Mouse (Mus musculus): ENCODE measurements at regions not wholly inside any gene's neighbourhood (a gene's known extent, or its start where the extent isn't known, plus 50 kb on each side); places are given as distances from the start of the nearest gene placed in this dataset.

DNA sequence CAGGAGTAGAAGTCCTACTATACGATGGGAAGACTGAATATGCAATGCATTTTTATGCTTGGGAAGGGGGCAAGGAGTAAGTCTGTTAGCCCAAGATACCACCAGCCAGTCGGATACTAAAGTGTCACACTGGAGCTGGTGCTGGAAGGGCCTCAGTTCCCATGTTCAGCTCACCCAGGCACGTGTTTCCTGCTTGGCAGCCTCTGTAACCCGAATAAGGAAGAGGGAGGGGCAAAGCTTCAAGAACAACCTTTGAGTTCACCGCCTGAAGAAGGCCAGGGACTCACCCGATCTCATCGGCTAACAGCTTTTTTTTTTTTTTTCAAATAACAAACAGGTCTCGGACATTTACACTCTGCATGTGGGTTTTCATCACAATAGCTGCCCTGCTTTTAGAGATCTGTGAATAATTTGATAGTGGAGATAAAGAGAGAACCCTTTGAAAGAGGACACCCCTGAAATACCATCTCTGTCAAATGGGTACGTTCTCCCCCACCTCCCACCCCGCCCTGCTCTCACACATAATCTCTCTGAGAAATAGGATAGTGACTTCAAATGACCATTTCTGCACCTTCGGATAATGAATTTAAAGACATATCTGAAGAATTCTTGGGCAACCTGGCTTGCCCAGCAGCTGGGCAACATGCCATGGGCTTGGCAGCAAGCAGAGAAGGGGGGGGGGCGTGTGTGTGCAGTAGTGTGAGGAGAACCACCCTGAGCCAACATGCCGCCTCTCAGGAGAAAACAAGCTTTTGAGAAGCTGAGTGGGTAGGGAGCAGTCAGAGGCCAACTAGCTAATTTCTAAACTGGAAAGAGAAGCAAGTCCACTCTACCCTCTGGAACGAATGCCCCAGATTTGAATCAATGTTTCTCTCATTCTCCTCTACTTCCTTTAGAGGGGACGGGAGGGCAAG lies 115.1 kb downstream of the Gm10260 start:
- H3K36me3 ChIP-seq (ENCODE audit: control insufficient read depth, insufficient read depth, low read length), result no peaks in the 10 kb centered on the region
- no peak overlapping the region for H3K27ac ChIP-seq (ENCODE audit: control insufficient read depth, insufficient read depth, low read depth, low read length)
- TF ChIP-seq POLR2A (IDR thresholded peaks at IDR 0.05; ENCODE audit: control insufficient read depth, low read depth, low read length) (no peak), CTCF (IDR thresholded peaks at IDR 0.05; ENCODE audit: control insufficient read depth, insufficient read depth, insufficient replicate concordance, low read depth, low read length) (no peak)
- H3K27me3 ChIP-seq (ENCODE audit: control insufficient read depth, insufficient read depth, low read length), result no peaks in the 10 kb centered on the region
- H3K4me3 ChIP-seq (ENCODE audit: control insufficient read depth, low read depth, low read length), result no peak overlapping the region
- no peaks in the 10 kb centered on the region for H3K4me1 ChIP-seq (ENCODE audit: control insufficient read depth, insufficient read depth, low read length)

- no peaks in the 10 kb centered on the region for H3K4me1 ChIP-seq (ENCODE audit: control insufficient read depth, insufficient read depth, low read length)
- H3K27me3 ChIP-seq (ENCODE audit: control insufficient read depth, insufficient read depth, low read length), result no peaks in the 10 kb centered on the region
- no peaks in the 10 kb centered on the region for H3K36me3 ChIP-seq (ENCODE audit: control insufficient read depth, insufficient read depth, low read length)
- TF ChIP-seq POLR2A (IDR thresholded peaks at IDR 0.05; ENCODE audit: control insufficient read depth, low read depth, low read length) (no peak), CTCF (IDR thresholded peaks at IDR 0.05; ENCODE audit: control insufficient read depth, insufficient read depth, insufficient replicate concordance, low read depth, low read length) (no peak)
- no peak overlapping the region; the same call in 1 of the 2 replicates for H3K27ac ChIP-seq (ENCODE audit: control insufficient read depth, insufficient read depth, low read depth, low read length)
- no peak overlapping the region for H3K4me3 ChIP-seq (ENCODE audit: control insufficient read depth, low read depth, low read length)
These were observed 120.2 kb downstream of the Gm10260 start for GRCm38 (mm10) chr13:97640236-97640635.

GRCm38 (mm10) chr13:97639656-97640055 lies 120.8 kb downstream of the Gm10260 start:
- H3K4me1 ChIP-seq (ENCODE audit: control insufficient read depth, insufficient read depth, low read length), result no peaks in the 10 kb centered on the region
- no peak for TF ChIP-seq CTCF (IDR thresholded peaks at IDR 0.05; ENCODE audit: control insufficient read depth, insufficient read depth, insufficient replicate concordance, low read depth, low read length)
- TF ChIP-seq POLR2A (IDR thresholded peaks at IDR 0.05; ENCODE audit: control insufficient read depth, low read depth, low read length), result no peak
- no peaks in the 10 kb centered on the region for H3K36me3 ChIP-seq (ENCODE audit: control insufficient read depth, insufficient read depth, low read length)

DNA sequence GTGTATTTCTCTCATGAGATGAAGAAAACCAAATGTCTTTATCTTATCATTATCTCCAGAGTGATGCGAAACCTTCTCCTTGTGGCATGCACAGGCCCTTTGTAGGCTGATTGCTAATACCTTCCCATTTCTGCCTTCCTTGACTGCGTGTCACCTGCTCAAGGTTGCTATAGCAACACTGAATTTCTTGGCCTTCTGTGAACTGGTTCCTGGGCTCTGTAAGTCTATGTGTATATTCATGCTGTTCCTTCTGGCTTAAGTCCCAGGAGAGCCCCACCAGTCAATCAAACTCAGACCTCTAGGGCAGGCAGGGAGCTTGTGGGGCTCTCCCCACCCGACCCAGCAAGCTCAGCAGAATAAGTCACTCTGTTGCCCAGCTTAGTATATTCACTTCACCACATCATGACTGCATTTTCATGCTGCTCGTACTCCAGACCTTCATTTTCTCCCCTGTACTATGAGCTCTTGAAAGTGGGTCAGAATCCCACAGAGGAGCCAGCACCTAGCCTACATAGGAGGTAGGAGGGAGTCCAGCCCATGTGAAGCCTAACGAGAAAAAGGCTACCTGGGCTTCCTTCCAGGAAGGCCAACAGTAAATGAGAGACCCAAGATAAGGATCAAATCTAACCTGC lies 121.9 kb downstream of the Gm10260 start:
- no peaks in the 10 kb centered on the region for H3K36me3 ChIP-seq (ENCODE audit: control insufficient read depth, insufficient read depth, low read length)
- no peak for TF ChIP-seq POLR2A (IDR thresholded peaks at IDR 0.05; ENCODE audit: control insufficient read depth, low read depth, low read length)
- TF ChIP-seq CTCF (IDR thresholded peaks at IDR 0.05; ENCODE audit: control insufficient read depth, insufficient read depth, insufficient replicate concordance, low read depth, low read length), result no peak
- no peak overlapping the region for H3K27ac ChIP-seq (ENCODE audit: control insufficient read depth, insufficient read depth, low read depth, low read length)
- no peak overlapping the region for H3K4me3 ChIP-seq (ENCODE audit: control insufficient read depth, low read depth, low read length)
- H3K4me1 ChIP-seq (ENCODE audit: control insufficient read depth, insufficient read depth, low read length), result no peaks in the 10 kb centered on the region
- no peaks in the 10 kb centered on the region for H3K27me3 ChIP-seq (ENCODE audit: control insufficient read depth, insufficient read depth, low read length)

More at GRCm38 (mm10) chr13:97639656-97640055, 120.8 kb downstream of the Gm10260 start:
- H3K27ac ChIP-seq (ENCODE audit: control insufficient read depth, insufficient read depth, low read depth, low read length), result peak overlapping the region; percentile 53
- H3K27me3 ChIP-seq (ENCODE audit: control insufficient read depth, insufficient read depth, low read length), result no peaks in the 10 kb centered on the region
- no peak overlapping the region for H3K4me3 ChIP-seq (ENCODE audit: control insufficient read depth, low read depth, low read length)

- no peak for TF ChIP-seq POLR2A (IDR thresholded peaks at IDR 0.05; ENCODE audit: control insufficient read depth, low read depth, low read length)
- Histone ChIP-seq H3K27ac (ENCODE audit: control insufficient read depth, insufficient read depth, low read depth, low read length) (no peak overlapping the region), H3K4me1 (ENCODE audit: control insufficient read depth, insufficient read depth, low read length) (no peaks in the 10 kb centered on the region), H3K36me3 (ENCODE audit: control insufficient read depth, insufficient read depth, low read length) (no peaks in the 10 kb centered on the region), H3K4me3 (ENCODE audit: control insufficient read depth, low read depth, low read length) (no peak overlapping the region), H3K27me3 (ENCODE audit: control insufficient read depth, insufficient read depth, low read length) (no peaks in the 10 kb centered on the region)
These were observed 122.9 kb downstream of the Gm10260 start for GRCm38 (mm10) chr13:97637506-97637905.

DNA sequence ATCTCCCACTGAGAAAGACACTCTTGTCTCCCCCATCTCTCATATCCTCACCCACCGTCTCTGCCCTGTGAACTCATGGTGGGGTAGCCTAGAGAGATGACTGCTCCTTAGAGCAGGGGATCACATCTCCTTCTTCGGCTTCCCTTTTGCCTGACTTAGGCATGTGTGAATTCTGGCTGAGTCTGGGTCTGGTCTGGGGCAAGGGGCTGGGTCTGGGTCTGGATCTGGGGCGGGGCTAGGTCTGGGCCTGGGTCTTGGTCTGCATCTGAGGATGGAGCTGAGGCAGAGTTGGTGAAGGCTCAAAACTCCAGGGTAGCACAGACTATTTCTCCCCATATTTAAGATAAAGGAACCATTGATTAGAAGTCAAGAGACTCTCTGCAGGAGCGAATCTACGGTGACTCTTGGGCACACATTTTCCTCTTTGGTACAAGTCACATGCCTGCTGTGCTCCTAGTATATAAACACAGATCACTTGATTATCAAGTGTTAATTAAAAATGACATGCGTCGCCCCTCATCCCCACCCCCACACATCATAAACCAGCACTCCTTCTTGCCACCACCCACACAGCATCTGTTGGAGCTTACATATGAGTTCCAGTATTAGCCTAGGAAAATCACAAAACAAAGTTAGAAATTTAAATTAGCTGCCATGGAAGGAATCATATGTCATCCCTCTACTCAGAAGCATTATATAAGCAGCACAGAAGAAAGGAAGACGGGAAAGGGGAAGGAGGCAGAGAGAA lies 126.2 kb downstream of the Gm10260 start:
- Histone ChIP-seq H3K4me3 (ENCODE audit: control insufficient read depth, low read depth, low read length) (no peak overlapping the region), H3K27ac (ENCODE audit: control insufficient read depth, insufficient read depth, low read depth, low read length) (no peak overlapping the region), H3K36me3 (ENCODE audit: control insufficient read depth, insufficient read depth, low read length) (no peaks in the 10 kb centered on the region)

GRCm38 (mm10) chr13:97633551-97633950 lies 126.9 kb downstream of the Gm10260 start:
- Histone ChIP-seq H3K27ac (ENCODE audit: control insufficient read depth, insufficient read depth, low read depth, low read length) (no peak overlapping the region), H3K4me1 (ENCODE audit: control insufficient read depth, insufficient read depth, low read length) (no peaks in the 10 kb centered on the region)

More for the DNA sequence above, 126.2 kb downstream of the Gm10260 start:
- TF ChIP-seq POLR2A (IDR thresholded peaks at IDR 0.05; ENCODE audit: control insufficient read depth, low read depth, low read length) (no peak), CTCF (IDR thresholded peaks at IDR 0.05; ENCODE audit: control insufficient read depth, insufficient read depth, insufficient replicate concordance, low read depth, low read length) (no peak)
- Histone ChIP-seq H3K4me1 (ENCODE audit: control insufficient read depth, insufficient read depth, low read length) (no peaks in the 10 kb centered on the region), H3K27me3 (ENCODE audit: control insufficient read depth, insufficient read depth, low read length) (no peaks in the 10 kb centered on the region)

More at GRCm38 (mm10) chr13:97633551-97633950, 126.9 kb downstream of the Gm10260 start:
- TF ChIP-seq POLR2A (IDR thresholded peaks at IDR 0.05; ENCODE audit: control insufficient read depth, low read depth, low read length) (no peak), CTCF (IDR thresholded peaks at IDR 0.05; ENCODE audit: control insufficient read depth, insufficient read depth, insufficient replicate concordance, low read depth, low read length) (no peak)
- H3K4me3 ChIP-seq (ENCODE audit: control insufficient read depth, low read depth, low read length), result no peak overlapping the region
- H3K27me3 ChIP-seq (ENCODE audit: control insufficient read depth, insufficient read depth, low read length), result no peaks in the 10 kb centered on the region
- no peaks in the 10 kb centered on the region for H3K36me3 ChIP-seq (ENCODE audit: control insufficient read depth, insufficient read depth, low read length)
